Mouse (Mus musculus): ENCODE measurements around the gene Med26.

Med26 gene

DNA sequence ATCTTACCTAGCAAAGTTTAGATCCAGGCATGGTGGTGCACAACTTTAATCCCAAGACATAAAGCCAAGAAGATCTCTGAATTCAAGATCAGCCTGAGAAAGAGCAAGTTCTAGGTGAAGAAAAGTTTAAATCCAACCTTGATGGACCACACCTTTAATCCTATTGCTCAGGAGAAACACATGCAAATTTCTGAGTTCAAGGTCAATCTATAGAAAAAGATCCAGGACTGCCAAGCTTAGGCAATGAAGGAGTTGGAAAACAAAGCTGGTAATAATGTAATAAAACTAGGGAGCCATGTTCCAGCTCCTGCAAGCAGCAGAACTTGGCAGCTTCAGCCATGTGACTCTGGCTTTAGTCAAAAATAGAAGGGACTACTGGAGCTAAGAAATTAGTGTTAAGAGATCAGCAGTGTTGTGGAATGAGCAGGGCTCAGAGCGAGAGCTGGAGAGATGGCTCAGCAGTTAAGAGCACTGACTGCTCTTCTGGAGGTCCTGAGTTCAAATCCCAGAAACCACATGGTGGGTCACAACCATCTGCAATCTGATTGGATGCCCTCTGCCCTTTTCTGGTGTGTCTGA, 13.1 kb upstream of the Med26 start:
- no peaks in the 10 kb centered on the region for H3K27me3 ChIP-seq (ENCODE audit: insufficient read depth, low read length)
- H3K4me3 ChIP-seq (replicated peaks; ENCODE audit: low read length) = no peak overlapping the region
- TF ChIP-seq NANOG (IDR thresholded peaks at IDR 0.05; ENCODE audit: borderline replicate concordance, low read length) (peak; percentile 38; the same call in 1 of the 2 replicates), POU5F1 (IDR thresholded peaks at IDR 0.05; ENCODE audit: borderline replicate concordance, low read length) (no peak)
- H3K9me3 ChIP-seq (ENCODE audit: low read length) = no peaks in the 10 kb centered on the region
- H3K4me1 ChIP-seq (replicated peaks; ENCODE audit: low read depth, low read length) = peaks cover 68% of the 10 kb centered on the region
- peaks cover 57% of the 10 kb centered on the region for H3K36me3 ChIP-seq (ENCODE audit: insufficient read depth, low read length)

DNA sequence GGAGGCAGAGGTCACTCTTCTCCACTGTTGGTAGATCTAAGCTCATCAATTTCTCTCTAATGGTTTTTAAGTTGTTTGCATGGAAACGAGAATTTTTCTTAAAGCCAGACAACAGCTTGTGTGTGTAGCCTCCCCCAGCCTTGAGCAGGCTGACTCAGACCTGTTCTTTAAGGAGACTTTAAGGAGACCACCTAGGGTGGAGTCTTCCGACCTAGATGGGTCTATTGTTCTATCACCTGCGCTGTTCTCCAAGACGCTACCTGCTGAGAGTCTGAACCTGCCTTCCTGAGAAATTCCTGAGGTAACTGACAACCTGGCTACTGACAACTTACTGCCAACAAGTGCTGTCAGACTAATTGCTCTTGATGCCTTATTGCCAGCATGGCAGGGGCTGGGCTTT, 7.7 kb upstream of the Med26 start:
- H3K36me3 ChIP-seq (ENCODE audit: insufficient read depth, low read length) = peaks cover 31% of the 10 kb centered on the region
- H3K4me3 ChIP-seq (replicated peaks; ENCODE audit: low read length) = no peak overlapping the region
- no peaks in the 10 kb centered on the region for H3K9me3 ChIP-seq (ENCODE audit: low read length)
- peaks cover 76% of the 10 kb centered on the region for H3K4me1 ChIP-seq (replicated peaks; ENCODE audit: low read depth, low read length)
- H3K27me3 ChIP-seq (ENCODE audit: insufficient read depth, low read length) = no peaks in the 10 kb centered on the region
- TF ChIP-seq CTCF (conservative IDR thresholded peaks at IDR 0.05; ENCODE audit: low read length) = no peak
- peak; percentile 81; the same call in 1 of the 2 replicates for TF ChIP-seq NANOG (IDR thresholded peaks at IDR 0.05; ENCODE audit: borderline replicate concordance, low read length)
- no peak for TF ChIP-seq POU5F1 (IDR thresholded peaks at IDR 0.05; ENCODE audit: borderline replicate concordance, low read length)

DNA sequence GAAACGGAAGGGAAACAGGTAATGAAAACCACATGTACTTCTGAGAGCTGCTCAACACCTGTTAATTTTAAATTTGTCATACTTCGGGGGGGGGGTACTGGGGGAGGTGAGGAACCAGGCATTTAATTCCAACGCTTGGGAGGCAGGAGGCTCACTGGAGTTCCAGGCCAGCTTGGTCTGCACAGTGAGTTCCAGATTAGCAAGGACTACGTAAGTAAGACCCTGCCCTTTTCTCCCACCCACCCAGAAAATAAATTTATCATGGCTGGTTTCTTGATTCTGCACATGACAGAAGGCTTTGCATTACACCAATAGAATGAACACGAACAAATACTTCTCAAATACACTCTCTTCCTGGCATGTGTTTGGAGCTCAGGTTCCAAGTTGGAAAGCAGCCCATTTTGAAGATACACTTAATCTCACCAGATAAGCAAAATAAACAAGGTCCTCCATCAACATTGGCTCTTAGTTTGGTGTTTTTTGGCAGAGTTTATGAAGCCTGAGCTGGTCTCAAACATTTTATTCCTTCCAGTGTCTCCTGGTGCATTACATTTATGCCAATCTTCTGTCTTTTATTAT, 1.3 kb upstream of the Med26 start:
- H3K4me3 ChIP-seq (replicated peaks; ENCODE audit: low read length) = peak overlapping the region; percentile 98
- H3K36me3 ChIP-seq (ENCODE audit: insufficient read depth, low read length) = peaks cover 41% of the 10 kb centered on the region
- no peaks in the 10 kb centered on the region for H3K9me3 ChIP-seq (ENCODE audit: low read length)
- no peaks in the 10 kb centered on the region for H3K27me3 ChIP-seq (ENCODE audit: insufficient read depth, low read length)
- H3K4me1 ChIP-seq (replicated peaks; ENCODE audit: low read depth, low read length) = peaks cover 80% of the 10 kb centered on the region
- TF ChIP-seq NANOG (IDR thresholded peaks at IDR 0.05; ENCODE audit: borderline replicate concordance, low read length) = no peak
- no peak for TF ChIP-seq POU5F1 (IDR thresholded peaks at IDR 0.05; ENCODE audit: borderline replicate concordance, low read length)
- no peak for TF ChIP-seq CTCF (conservative IDR thresholded peaks at IDR 0.05; ENCODE audit: low read length)

DNA sequence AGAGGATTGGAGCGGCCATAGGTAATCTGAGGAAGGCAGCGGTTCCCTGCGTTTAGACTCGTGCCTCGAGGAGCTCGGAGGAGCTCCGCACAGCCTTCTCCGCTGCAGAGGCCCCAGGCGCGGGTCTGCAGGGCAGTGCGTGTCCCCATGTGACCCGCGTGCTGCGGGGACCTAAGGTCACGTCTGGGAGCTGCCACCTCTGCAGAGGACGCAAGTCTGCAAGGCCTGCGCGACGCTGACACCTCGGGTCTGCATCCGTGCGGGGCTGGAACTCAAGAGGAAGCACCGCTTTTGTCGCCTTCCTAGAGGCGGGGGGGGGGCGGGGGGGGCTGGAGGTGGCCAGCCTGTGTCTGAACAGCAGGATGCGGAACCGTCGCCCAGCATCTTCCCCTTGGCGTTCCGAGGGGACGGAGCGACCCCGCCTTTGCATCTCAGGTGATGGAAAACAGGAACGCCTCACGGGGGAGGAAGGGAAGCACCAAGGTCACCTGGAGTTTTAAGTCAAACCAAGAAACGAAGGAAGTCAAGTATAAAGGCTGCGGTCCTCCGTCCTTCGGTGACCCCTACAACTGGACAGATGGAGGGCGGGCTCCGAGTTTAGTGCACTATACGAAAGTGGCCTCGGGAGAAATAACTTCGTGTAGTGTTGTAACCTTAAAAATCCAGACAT, 709 bp upstream of the Med26 start:
- H3K4me1 ChIP-seq (replicated peaks; ENCODE audit: low read depth, low read length) = peaks cover 79% of the 10 kb centered on the region
- peaks cover 43% of the 10 kb centered on the region for H3K36me3 ChIP-seq (ENCODE audit: insufficient read depth, low read length)
- peak overlapping the region; percentile 98 for H3K4me3 ChIP-seq (replicated peaks; ENCODE audit: low read length)
- H3K27me3 ChIP-seq (ENCODE audit: insufficient read depth, low read length) = no peaks in the 10 kb centered on the region
- no peaks in the 10 kb centered on the region for H3K9me3 ChIP-seq (ENCODE audit: low read length)
- TF ChIP-seq CTCF (conservative IDR thresholded peaks at IDR 0.05; ENCODE audit: low read length) = no peak
- TF ChIP-seq NANOG (IDR thresholded peaks at IDR 0.05; ENCODE audit: borderline replicate concordance, low read length) = no peak
- TF ChIP-seq POU5F1 (IDR thresholded peaks at IDR 0.05; ENCODE audit: borderline replicate concordance, low read length) = no peak

DNA sequence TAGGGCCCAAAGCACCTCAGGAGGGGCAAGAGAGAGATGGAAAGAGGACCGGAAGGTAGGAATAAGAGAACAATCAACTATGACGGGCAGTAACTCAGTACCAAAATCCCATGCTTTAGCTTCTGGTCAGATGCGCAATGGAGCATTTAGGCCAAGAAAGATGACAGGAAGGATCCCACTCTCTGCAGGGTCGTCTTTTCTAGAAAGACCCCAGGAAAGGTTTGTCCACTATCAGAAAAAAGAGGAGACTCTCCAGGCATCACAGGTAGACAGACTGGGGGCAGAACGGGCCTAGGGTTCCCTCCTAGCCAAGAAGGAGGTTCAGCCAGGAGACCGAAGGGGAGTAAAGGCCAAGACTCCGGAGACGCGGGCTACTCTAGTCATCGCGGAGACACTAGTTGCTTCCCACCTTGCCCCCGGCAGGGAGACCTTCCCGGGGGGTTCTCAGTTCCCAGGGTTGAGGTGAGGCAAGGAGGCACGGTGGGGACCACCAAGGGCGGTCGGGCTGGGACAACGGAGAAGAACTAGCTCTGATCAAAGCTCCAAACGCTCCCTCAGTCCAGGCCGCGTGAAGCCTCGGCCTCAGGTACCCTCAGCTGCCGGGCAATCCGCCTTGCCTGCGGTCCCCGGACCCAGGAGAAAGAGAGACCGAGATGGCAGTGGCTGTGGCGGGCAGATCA, 808 bp downstream of the Med26 start:
- peaks cover 54% of the 10 kb centered on the region for H3K36me3 ChIP-seq (ENCODE audit: insufficient read depth, low read length)
- peaks cover 79% of the 10 kb centered on the region for H3K4me1 ChIP-seq (replicated peaks; ENCODE audit: low read depth, low read length)
- TF ChIP-seq POU5F1 (IDR thresholded peaks at IDR 0.05; ENCODE audit: borderline replicate concordance, low read length) (no peak), NANOG (IDR thresholded peaks at IDR 0.05; ENCODE audit: borderline replicate concordance, low read length) (no peak), CTCF (conservative IDR thresholded peaks at IDR 0.05; ENCODE audit: low read length) (no peak)
- H3K27me3 ChIP-seq (ENCODE audit: insufficient read depth, low read length) = no peaks in the 10 kb centered on the region
- H3K9me3 ChIP-seq (ENCODE audit: low read length) = no peaks in the 10 kb centered on the region
- peak overlapping the region; percentile 98 for H3K4me3 ChIP-seq (replicated peaks; ENCODE audit: low read length)

DNA sequence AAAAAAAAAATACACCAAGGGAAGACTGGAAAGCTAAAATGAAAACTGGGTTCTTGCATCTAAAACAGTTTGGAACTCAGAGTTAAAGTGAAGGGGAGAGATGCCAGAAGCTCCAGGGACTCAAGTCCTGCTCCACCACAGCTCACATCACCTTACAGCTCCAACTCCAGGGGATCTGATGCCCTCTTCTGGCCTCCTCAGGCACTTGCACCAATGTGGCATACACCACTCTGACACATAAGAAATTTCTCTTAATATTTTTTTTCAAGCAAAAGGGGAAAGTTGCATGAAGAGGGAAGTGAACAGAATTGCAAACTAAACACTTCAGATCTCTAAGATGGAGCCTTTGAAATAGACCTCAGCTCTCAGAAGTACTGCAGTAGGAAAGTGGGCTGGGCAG, 8.8 kb downstream of the Med26 start:
- Histone ChIP-seq H3K27me3 (ENCODE audit: insufficient read depth, low read length) (no peaks in the 10 kb centered on the region), H3K36me3 (ENCODE audit: insufficient read depth, low read length) (peaks cover 47% of the 10 kb centered on the region), H3K9me3 (ENCODE audit: low read length) (no peaks in the 10 kb centered on the region), H3K4me3 (replicated peaks; ENCODE audit: low read length) (no peak overlapping the region), H3K4me1 (replicated peaks; ENCODE audit: low read depth, low read length) (peaks cover 76% of the 10 kb centered on the region)
- TF ChIP-seq POU5F1 (IDR thresholded peaks at IDR 0.05; ENCODE audit: borderline replicate concordance, low read length) = no peak
- peak; percentile 71 for TF ChIP-seq CTCF (conservative IDR thresholded peaks at IDR 0.05; ENCODE audit: low read length)

DNA sequence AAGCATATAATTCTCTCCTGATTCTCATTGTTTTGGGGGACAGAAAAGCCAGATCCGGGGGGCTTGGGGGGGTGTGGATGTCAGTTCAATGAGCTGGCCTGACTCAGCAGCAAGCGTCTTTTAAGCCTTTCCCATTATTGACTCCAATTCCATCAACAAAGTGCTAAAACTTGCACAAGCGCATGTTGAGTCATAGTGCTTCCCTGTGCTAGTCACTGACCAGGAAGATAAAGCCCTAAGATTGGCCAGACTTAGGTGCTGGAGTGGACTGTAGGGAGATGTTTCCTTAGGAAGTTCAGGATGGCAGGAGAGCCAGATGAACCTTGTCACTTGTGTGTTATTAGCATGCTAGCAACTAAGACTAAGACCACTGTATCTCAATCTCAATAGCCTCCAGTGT, 13.2 kb downstream of the Med26 start:
- TF ChIP-seq CTCF (conservative IDR thresholded peaks at IDR 0.05; ENCODE audit: low read length) = no peak
- no peak for TF ChIP-seq POU5F1 (IDR thresholded peaks at IDR 0.05; ENCODE audit: borderline replicate concordance, low read length)
- TF ChIP-seq NANOG (IDR thresholded peaks at IDR 0.05; ENCODE audit: borderline replicate concordance, low read length) = no peak
- no peak overlapping the region for H3K4me3 ChIP-seq (replicated peaks; ENCODE audit: low read length)
- no peaks in the 10 kb centered on the region for H3K27me3 ChIP-seq (ENCODE audit: insufficient read depth, low read length)
- no peaks in the 10 kb centered on the region for H3K9me3 ChIP-seq (ENCODE audit: low read length)
- H3K4me1 ChIP-seq (replicated peaks; ENCODE audit: low read depth, low read length) = peaks cover 82% of the 10 kb centered on the region
- H3K36me3 ChIP-seq (ENCODE audit: insufficient read depth, low read length) = peaks cover 56% of the 10 kb centered on the region

DNA sequence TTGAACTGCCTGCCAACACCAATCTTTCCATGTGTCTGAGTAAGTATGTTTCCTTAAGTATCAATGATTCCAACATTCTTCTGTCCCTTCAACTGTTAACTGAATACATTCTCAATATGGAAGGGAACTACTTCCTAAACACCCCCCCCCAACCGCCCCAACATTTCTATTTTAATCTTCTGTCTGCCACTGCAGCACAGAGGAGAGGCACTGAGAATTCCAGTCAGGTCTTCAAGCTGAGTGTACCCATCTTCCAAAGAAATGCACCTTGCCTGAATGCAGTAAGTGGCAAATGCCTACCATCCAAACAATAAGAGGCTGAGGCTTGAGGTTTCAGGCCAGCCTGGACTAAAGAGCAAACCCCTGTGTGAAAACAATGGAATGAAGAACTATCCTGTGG, 16.0 kb downstream of the Med26 start:
- Histone ChIP-seq H3K36me3 (ENCODE audit: insufficient read depth, low read length) (peaks cover 58% of the 10 kb centered on the region), H3K4me3 (replicated peaks; ENCODE audit: low read length) (no peak overlapping the region), H3K4me1 (replicated peaks; ENCODE audit: low read depth, low read length) (peaks cover 69% of the 10 kb centered on the region), H3K9me3 (ENCODE audit: low read length) (no peaks in the 10 kb centered on the region), H3K27me3 (ENCODE audit: insufficient read depth, low read length) (no peaks in the 10 kb centered on the region)
- TF ChIP-seq POU5F1 (IDR thresholded peaks at IDR 0.05; ENCODE audit: borderline replicate concordance, low read length) (no peak), NANOG (IDR thresholded peaks at IDR 0.05; ENCODE audit: borderline replicate concordance, low read length) (no peak), CTCF (conservative IDR thresholded peaks at IDR 0.05; ENCODE audit: low read length) (no peak)

Data from E14TG2a.4 (cell line).